Mouse (Mus musculus): ENCODE measurements around the gene Oas2. TPM values are rescaled to one million over a fixed set of nuclear protein-coding genes. Genes with fewer than 3 reads are reported as not detected.
A peak's percentile ranks its signal among the peaks of the same experiment; 100 is the strongest.

The Oas2 gene
- total and polyA plus RNA-seq, 3 experiments = 0.55 to 9.6 (median 1.0) TPM

GRCm38 (mm10) chr5:120693931-120694694 is 55.5 kb downstream of the Oas2 start:
- no peak for TF ChIP-seq CTCF (IDR thresholded peaks at IDR 0.05)
- TF ChIP-seq POLR2A (IDR thresholded peaks at IDR 0.05; ENCODE audit: insufficient read depth, low read depth, low read length) = no peak
- no peak for TF ChIP-seq EP300 (IDR thresholded peaks at IDR 0.05; ENCODE audit: insufficient read depth, low read depth, low read length)
- intact Hi-C loops (cut with DNase I) = no loop called here
- Histone ChIP-seq H3K79me2 (replicated peaks; ENCODE audit: control insufficient read depth, insufficient read depth, low read length) (no peaks in the 10 kb centered on the region), H3K36me3 (ENCODE audit: control insufficient read depth, insufficient read depth, low read length) (no peaks in the 10 kb centered on the region), H3K27me3 (ENCODE audit: control insufficient read depth, insufficient read depth, low read length) (peaks cover 3% of the 10 kb centered on the region; the same call in 1 of the 2 replicates), H3K4me1 (ENCODE audit: control insufficient read depth, insufficient read depth, low read length) (no peaks in the 10 kb centered on the region), H3K4me3 (no peak overlapping the region), H3K27ac (no peak overlapping the region), H3K9ac (ENCODE audit: low read depth, low read length) (no peak overlapping the region)
- no peak for DNase-seq
- 13% methylated on average over 38 of the region's 38 CpGs for WGBS

GRCm38 (mm10) chr5:120692034-120692433 is 57.6 kb downstream of the Oas2 start:
- H3K4me1 ChIP-seq (ENCODE audit: control insufficient read depth, insufficient read depth, low read length) = no peaks in the 10 kb centered on the region
- no peak for DNase-seq
- peaks cover 3% of the 10 kb centered on the region; the same call in 1 of the 2 replicates for H3K27me3 ChIP-seq (ENCODE audit: control insufficient read depth, insufficient read depth, low read length)
- no peak overlapping the region for H3K9ac ChIP-seq (ENCODE audit: low read depth, low read length)
- TF ChIP-seq POLR2A (IDR thresholded peaks at IDR 0.05; ENCODE audit: insufficient read depth, low read depth, low read length) = no peak
- TF ChIP-seq CTCF (IDR thresholded peaks at IDR 0.05) = no peak
- TF ChIP-seq EP300 (IDR thresholded peaks at IDR 0.05; ENCODE audit: insufficient read depth, low read depth, low read length) = no peak
- H3K36me3 ChIP-seq (ENCODE audit: control insufficient read depth, insufficient read depth, low read length) = no peaks in the 10 kb centered on the region
- no peaks in the 10 kb centered on the region for H3K79me2 ChIP-seq (replicated peaks; ENCODE audit: control insufficient read depth, insufficient read depth, low read length)
- intact Hi-C loops (cut with DNase I) = no loop called here
- H3K27ac ChIP-seq = no peak overlapping the region
- WGBS = 64% methylated on average over 19 of the region's 19 CpGs
- H3K4me3 ChIP-seq = no peak overlapping the region

- no peak overlapping the region for H3K27ac ChIP-seq
- no peaks in the 10 kb centered on the region for H3K36me3 ChIP-seq (ENCODE audit: control insufficient read depth, insufficient read depth, low read length)
- H3K27me3 ChIP-seq (ENCODE audit: control insufficient read depth, insufficient read depth, low read length) = peaks cover 3% of the 10 kb centered on the region; the same call in 1 of the 2 replicates
- no peak overlapping the region for H3K9ac ChIP-seq (ENCODE audit: low read depth, low read length)
- no peak overlapping the region for H3K4me3 ChIP-seq
- WGBS = 35% methylated on average over 4 of the region's 4 CpGs
- no peak for DNase-seq
- no peaks in the 10 kb centered on the region for H3K79me2 ChIP-seq (replicated peaks; ENCODE audit: control insufficient read depth, insufficient read depth, low read length)
- H3K4me1 ChIP-seq (ENCODE audit: control insufficient read depth, insufficient read depth, low read length) = no peaks in the 10 kb centered on the region
- TF ChIP-seq EP300 (IDR thresholded peaks at IDR 0.05; ENCODE audit: insufficient read depth, low read depth, low read length) (no peak), CTCF (IDR thresholded peaks at IDR 0.05) (no peak), POLR2A (IDR thresholded peaks at IDR 0.05; ENCODE audit: insufficient read depth, low read depth, low read length) (no peak)
- intact Hi-C loops (cut with DNase I) = no loop called here
Measured at GRCm38 (mm10) chr5:120690417-120690816, 59.2 kb downstream of the Oas2 start.

- no peaks in the 10 kb centered on the region for H3K4me1 ChIP-seq (ENCODE audit: control insufficient read depth, insufficient read depth, low read length)
- H3K79me2 ChIP-seq (replicated peaks; ENCODE audit: control insufficient read depth, insufficient read depth, low read length) = no peaks in the 10 kb centered on the region
- intact Hi-C loops (cut with DNase I) = no loop called here
- H3K27ac ChIP-seq = no peak overlapping the region
- no peaks in the 10 kb centered on the region for H3K36me3 ChIP-seq (ENCODE audit: control insufficient read depth, insufficient read depth, low read length)
- peaks cover 2% of the 10 kb centered on the region; the same call in 1 of the 2 replicates for H3K27me3 ChIP-seq (ENCODE audit: control insufficient read depth, insufficient read depth, low read length)
- DNase-seq = peak in 1 of 2 experiments; percentile 39
- no peak for TF ChIP-seq POLR2A (IDR thresholded peaks at IDR 0.05; ENCODE audit: insufficient read depth, low read depth, low read length)
- no peak overlapping the region for H3K9ac ChIP-seq (ENCODE audit: low read depth, low read length)
- no peak overlapping the region for H3K4me3 ChIP-seq
- 16% methylated on average over 4 of the region's 4 CpGs for WGBS
Measured at GRCm38 (mm10) chr5:120688434-120688833, 61.2 kb downstream of the Oas2 start.

- Histone ChIP-seq H3K36me3 (ENCODE audit: control insufficient read depth, insufficient read depth, low read length) (no peaks in the 10 kb centered on the region), H3K79me2 (replicated peaks; ENCODE audit: control insufficient read depth, insufficient read depth, low read length) (no peaks in the 10 kb centered on the region), H3K27me3 (ENCODE audit: control insufficient read depth, insufficient read depth, low read length) (peaks cover 2% of the 10 kb centered on the region; the same call in 1 of the 2 replicates), H3K4me3 (no peak overlapping the region), H3K9ac (ENCODE audit: low read depth, low read length) (no peak overlapping the region), H3K4me1 (ENCODE audit: control insufficient read depth, insufficient read depth, low read length) (no peaks in the 10 kb centered on the region), H3K27ac (no peak overlapping the region)
- DNase-seq = no peak
- intact Hi-C loops (cut with DNase I) = no loop called here
- TF ChIP-seq CTCF (IDR thresholded peaks at IDR 0.05) (no peak), EP300 (IDR thresholded peaks at IDR 0.05; ENCODE audit: insufficient read depth, low read depth, low read length) (no peak), POLR2A (IDR thresholded peaks at IDR 0.05; ENCODE audit: insufficient read depth, low read depth, low read length) (no peak)
- WGBS = 76% methylated on average over 5 of the region's 5 CpGs
Measured at GRCm38 (mm10) chr5:120687897-120688296, 61.8 kb downstream of the Oas2 start.

- intact Hi-C loops (cut with DNase I) = no loop called here
- Histone ChIP-seq H3K9ac (ENCODE audit: low read depth, low read length) (no peak overlapping the region), H3K79me2 (replicated peaks; ENCODE audit: control insufficient read depth, insufficient read depth, low read length) (no peaks in the 10 kb centered on the region), H3K4me3 (no peak overlapping the region), H3K27ac (no peak overlapping the region), H3K27me3 (ENCODE audit: control insufficient read depth, insufficient read depth, low read length) (peaks cover 3% of the 10 kb centered on the region; the same call in 1 of the 2 replicates), H3K36me3 (ENCODE audit: control insufficient read depth, insufficient read depth, low read length) (no peaks in the 10 kb centered on the region), H3K4me1 (ENCODE audit: control insufficient read depth, insufficient read depth, low read length) (no peaks in the 10 kb centered on the region)
- DNase-seq = no peak
- no peak for TF ChIP-seq POLR2A (IDR thresholded peaks at IDR 0.05; ENCODE audit: insufficient read depth, low read depth, low read length)
- no peak for TF ChIP-seq EP300 (IDR thresholded peaks at IDR 0.05; ENCODE audit: insufficient read depth, low read depth, low read length)
- no peak for TF ChIP-seq CTCF (IDR thresholded peaks at IDR 0.05)
- 66% methylated on average over 3 of the region's 3 CpGs for WGBS
Measured at GRCm38 (mm10) chr5:120687484-120687851, 62.2 kb downstream of the Oas2 start.
